Mouse (Mus musculus): ENCODE data around the gene E2f3.

The E2f3 gene

DNA sequence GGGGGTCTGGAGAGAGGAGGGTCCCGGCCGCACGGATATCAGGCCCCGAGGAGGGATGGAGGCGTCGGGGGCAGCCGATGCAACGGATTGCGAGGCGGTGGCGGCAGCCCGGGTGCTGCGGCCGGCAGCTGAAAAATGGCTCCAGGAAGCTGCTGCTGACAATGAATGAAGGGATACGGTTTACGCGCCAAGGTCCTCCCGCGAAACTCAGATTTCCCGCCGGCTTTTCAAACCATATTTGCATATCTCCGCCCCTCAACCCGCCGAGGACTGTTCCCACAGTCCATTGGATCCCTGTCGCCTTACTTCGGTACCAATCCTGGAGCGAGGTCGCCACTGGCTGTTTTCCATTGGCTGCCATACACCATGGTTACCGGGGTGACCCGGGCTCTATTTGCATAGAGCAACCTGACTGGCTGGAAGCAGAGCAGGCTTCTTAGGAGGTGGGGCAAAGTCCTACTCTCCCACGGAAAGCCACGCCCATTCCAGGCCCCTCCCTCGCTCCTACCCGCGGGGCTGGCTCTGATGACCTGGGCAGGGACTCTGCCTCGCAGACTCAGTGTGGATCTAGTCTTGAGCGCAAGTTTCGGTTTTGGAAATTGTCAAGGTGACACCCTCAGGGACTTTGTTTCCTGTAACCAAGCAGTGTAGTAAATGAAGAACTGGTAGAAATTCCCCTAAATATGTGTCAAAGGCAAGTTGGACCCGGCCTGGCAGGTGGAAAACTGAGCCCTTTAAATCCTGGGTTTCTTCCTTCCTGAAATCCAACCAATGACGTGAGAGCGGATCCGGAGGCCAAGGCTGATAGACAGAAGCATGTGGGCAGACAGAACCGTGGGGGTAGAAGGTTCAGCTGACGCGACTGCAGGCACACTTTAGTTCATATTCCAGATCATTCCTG, at the start of gene E2f3:
Gene E2f3, minus strand, starts transcription at position 209 of the 901 bp plus-strand sequence.
- ATAC-seq (ENCODE audit: insufficient number of reproducible peaks, low FRiP score, low TSS enrichment) = peak; percentile 96

DNA sequence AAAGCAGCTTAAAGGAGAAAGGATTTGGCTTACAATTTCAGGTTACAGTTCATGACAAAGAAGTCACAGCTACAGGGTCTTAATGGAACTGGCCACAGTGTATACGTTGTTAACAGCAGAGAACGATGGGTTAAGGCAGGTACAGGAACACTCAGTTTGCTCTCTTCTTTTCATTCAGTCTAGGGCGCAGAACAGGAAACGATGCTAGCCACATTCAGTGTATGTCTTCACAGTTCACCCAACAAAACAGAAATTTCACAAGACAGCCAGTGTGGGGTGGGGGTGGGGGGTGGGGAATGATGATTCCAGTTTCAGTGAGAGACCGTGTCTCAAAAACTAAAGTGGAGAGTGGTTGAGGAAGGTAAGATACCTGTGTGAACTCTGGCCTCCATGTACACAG, 48.7 kb upstream of the E2f3 start:
- ATAC-seq (ENCODE audit: insufficient number of reproducible peaks, low FRiP score, low TSS enrichment) = no peak

DNA sequence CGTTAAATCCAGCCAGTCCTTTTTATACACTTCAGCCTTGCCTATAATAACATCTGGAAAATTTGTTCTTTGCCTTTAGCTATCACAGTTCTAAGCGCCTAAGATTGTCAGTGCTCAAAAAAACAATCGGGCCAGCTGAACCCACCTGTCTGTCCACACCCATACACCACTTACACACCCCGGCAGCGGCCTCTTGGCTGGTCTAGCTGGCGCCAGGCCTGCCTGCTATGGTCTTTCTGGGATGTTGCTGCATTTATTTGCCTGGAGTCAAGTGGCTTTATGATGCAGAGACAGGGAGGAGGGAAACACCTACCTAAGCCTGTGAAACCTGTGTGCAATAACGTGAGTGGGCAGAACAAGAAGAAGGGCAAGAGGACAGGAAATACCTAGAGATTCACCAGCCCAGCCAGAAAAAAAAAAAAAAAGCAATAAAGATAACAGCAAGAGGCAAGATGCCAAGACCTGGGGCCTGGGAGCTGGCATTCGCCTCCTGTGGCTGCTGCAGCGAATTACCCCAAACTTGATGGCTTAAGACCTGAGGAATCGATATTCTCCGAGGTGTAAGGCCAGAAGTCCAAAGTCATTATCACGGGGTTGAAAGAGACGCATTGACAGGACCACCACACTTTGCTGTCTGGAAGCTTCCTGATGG, 45.9 kb upstream of the E2f3 start:
- ATAC-seq (ENCODE audit: insufficient number of reproducible peaks, low FRiP score, low TSS enrichment) = no peak

DNA sequence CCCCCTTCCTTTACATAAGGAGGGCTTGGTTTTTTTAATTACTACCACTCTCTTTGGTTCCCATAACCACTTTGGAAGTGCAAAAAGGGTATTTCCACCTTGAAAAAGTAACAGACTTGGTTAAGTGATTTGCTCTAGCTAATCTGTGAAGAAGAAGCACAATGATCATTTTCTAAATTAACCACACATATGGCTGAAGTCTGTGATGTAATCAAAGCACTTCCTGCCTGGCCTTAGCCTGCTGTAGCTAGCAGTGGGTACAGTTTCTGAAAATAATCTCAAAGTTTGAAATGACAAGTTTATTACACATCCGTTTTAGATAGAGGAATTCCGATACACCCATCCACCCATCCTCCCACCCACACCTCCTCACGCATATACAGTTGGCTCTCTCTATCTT, 42.0 kb upstream of the E2f3 start:
- ATAC-seq (ENCODE audit: insufficient number of reproducible peaks, low FRiP score, low TSS enrichment) = no peak

DNA sequence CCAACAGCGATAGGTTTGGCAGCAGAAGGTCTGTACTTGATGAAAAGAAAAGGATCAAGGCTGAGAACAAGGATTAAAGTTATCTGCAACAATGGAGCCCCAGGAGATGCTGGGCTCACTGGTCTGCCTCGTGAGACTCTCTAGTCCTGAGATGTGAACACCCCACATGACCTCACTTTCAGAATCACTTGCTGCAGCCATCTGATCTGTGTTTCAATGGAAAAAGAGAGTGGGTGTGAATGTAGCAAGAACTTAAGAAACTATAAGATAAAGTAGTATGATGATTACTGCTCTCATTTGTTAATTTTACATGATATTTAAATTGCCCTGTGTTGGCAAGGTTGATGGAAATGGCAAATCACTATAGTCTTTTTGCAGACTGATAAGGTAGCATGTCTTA, 36.6 kb upstream of the E2f3 start:
- ATAC-seq (ENCODE audit: insufficient number of reproducible peaks, low FRiP score, low TSS enrichment) = no peak

DNA sequence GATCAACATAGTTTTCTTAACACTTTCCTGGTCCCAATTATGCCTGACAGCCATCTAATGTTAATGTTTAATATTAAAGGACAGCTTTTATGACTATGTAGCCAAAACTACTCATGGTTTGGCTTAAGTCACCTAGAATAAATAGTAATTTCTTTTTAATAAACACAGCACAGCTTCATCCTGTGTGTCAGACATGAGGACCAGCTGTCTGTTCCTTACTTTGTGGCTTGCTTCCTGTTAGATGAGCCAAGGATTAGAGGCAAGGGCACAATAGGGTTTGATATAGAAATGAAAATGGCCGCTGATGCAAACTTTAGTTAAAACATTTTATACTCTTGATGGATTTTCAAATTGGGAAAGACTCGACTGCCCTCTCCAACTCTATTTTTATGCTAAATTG, 32.7 kb upstream of the E2f3 start:
- no peak for ATAC-seq (ENCODE audit: insufficient number of reproducible peaks, low FRiP score, low TSS enrichment)

DNA sequence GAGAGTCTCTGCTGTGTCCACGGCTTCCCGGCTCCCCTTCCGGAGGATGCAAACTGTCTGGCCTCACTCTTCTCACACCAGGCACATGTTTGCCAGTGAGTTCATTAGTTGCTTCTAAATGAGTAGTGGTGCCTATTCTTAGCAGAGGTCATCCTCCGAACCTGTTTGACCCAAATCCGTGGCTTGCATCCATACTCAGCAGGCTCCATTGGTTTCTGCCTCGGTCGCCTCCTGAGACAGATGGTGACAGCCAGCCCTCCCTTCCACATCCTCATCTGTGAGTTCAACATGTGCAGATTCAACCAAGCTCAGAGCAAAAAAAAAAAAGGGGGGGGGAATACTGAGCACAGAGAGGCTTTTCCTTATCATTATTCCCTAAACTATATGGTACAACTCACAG, 31.7 kb upstream of the E2f3 start:
- ATAC-seq (ENCODE audit: insufficient number of reproducible peaks, low FRiP score, low TSS enrichment) = no peak

DNA sequence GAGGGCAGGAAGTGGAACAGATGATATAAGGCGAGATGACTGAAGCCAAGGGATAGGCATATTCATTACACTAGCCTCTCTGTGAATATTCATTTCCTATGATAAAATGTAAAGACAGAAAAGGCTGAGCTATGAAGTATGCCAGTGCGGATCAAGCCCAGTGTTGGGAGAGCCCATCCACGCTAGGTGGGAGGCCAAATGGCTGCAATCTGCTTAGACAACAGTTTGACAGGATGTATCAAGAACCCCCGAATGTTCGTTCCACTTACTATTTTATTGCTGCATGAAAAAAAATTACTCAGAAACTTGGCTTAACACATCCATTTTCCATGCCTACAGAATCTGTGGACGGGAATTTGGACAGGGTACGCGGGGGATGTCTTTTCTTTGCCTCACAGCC, 28.7 kb upstream of the E2f3 start:
- no peak for ATAC-seq (ENCODE audit: insufficient number of reproducible peaks, low FRiP score, low TSS enrichment)

DNA sequence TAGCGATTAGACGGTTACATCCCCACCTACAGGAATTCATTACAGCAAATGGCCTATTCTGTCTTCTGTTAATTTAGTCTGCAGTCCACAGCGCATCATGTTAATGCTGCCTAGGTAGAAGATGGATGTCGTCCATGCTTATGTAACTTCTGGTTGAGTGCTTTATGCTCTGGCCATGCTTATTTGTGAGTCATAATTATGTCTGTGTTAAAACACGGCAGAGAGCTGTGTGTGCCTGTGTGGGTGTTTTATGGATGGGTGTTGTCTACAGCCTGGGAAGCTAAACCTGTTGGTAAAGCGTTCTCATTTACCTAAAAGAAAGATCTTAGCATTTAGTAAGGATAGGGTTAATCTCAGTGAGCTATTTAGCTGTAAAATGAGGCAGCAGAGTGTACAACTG, 26.4 kb upstream of the E2f3 start:
- ATAC-seq (ENCODE audit: insufficient number of reproducible peaks, low FRiP score, low TSS enrichment) = no peak

DNA sequence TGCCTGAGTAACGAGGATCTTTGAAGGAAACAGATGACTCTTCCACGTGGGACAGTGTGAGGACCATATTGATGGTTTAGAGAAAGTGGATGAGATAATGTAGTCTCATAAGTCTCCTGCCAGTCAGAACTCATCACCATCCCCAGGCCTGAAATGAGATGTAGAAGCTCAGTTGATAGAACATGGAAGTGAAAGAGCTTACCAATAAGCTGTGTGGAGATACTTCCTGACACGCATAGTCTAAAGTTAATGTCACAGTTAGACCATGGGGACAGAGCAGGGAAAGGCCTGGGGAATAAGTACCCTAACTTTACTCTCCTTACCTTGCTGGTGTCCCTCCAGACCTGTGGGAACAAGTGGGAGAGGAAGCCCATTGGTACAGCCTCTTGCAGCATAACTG, 22.9 kb upstream of the E2f3 start:
- no peak for ATAC-seq (ENCODE audit: insufficient number of reproducible peaks, low FRiP score, low TSS enrichment)

DNA sequence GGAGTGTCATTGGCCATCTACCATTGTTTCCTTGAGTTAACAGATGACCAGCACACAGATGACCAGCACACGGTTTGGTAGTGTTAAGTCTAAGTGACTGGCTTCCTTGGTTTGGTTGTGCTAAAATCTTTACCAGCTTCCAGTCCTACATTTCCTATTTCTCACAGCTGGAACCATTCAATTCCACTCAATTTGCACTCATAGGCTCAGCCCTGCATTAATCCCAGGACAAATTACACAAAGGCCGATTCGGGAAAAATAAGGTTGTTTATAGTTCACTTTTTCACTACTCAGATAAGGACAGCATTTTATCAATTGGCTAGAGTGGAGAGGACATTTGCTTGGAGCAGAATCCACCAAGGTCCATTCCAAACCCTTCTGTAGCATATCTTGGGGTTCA, 19.6 kb upstream of the E2f3 start:
- ATAC-seq (ENCODE audit: insufficient number of reproducible peaks, low FRiP score, low TSS enrichment) = no peak

DNA sequence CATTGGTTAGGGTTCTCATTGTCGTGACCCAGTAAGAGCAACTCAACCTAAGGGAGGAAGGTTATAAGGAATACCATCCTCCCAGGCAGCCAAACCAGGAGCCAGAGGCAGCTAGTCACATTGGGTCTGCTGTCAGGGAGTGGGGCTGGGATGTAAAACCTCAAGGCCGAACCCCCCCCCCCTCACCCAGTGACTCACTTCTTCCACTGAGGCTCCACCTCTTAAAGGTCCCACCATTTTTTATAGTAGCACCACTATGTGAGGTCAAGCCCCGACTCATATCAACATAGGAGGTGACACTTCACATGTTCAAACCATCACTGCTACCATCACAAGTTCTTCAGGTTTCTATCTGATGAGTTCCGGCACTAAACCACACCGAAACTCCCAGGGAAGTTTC, 19.0 kb upstream of the E2f3 start:
- ATAC-seq (ENCODE audit: insufficient number of reproducible peaks, low FRiP score, low TSS enrichment) = no peak

DNA sequence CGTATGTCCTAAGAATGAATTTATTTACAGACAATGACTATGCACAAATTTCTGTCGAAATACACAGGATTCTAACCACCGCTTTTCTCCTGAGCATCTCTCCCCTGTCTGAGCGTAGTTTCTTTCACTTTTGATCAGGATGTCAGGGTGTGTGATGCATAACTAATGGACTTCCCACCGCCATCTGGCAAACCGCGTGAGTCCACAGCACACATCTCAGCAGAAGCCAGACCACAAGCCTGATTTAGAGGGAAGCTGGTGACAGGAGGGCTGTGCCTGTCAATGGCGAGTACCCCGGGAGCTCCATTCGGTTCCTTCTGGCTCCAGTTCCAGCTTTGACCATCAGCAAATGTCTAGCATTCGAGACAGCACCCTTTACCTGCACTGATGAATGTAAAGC, 17.3 kb upstream of the E2f3 start:
- peak; percentile 96 for ATAC-seq (ENCODE audit: insufficient number of reproducible peaks, low FRiP score, low TSS enrichment)

DNA sequence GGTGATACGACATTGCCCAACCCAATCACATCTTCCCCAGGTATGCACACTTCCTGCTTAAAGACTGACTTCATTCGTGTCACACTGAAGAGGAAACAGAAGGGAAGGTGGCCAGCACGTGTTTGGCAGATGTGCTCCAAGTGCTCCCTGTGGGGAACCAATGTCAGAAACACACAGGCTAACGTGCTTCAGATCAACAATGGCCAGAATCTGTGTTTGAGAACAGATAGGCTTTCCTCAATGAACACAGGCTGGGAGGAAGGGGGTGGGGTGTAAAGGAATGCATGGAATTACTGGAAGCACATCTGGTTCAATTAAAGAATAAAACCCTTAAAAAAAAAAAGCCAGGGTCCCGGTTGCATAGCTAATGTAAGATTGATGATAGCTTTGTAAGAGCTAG, 15.2 kb upstream of the E2f3 start:
- ATAC-seq (ENCODE audit: insufficient number of reproducible peaks, low FRiP score, low TSS enrichment) = no peak

DNA sequence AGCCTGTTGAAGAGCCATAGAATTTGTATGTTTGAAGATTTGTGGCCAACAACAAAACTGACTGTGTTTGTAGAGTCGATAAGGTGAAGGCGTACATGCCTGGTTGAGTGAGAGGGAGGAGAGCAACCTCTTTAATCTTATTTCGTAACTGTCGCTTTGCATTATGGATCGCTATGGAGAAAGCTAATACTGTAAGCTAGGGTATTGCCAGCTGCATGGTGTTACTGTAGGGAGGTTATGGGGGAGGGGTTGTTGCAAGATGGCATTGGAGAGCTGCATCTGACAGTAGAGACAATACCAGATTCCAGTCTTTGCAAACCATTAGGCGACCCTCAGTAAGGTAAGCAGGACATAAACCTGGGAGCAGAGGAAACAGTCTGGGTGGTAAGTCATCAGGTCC, 2.1 kb upstream of the E2f3 start:
- no peak for ATAC-seq (ENCODE audit: insufficient number of reproducible peaks, low FRiP score, low TSS enrichment)

DNA sequence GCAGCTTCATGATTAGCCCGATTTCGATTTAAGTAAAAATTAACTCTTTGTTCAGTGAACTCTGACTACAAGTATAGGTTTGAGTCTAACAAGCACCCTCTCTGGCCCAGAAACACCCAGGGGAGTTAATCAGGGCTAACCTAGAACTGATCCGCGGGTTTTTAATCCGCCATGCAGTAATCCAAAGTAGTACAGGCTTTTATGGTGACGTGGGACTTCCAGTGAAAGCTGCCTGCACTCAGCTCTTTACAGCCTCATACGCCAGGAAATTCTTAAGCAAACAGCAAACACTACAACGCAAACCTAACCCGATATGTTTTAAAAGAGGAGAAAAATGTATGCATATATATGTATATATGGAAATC, 875 bp upstream of the E2f3 start:
- ATAC-seq (ENCODE audit: insufficient number of reproducible peaks, low FRiP score, low TSS enrichment) = no peak

DNA sequence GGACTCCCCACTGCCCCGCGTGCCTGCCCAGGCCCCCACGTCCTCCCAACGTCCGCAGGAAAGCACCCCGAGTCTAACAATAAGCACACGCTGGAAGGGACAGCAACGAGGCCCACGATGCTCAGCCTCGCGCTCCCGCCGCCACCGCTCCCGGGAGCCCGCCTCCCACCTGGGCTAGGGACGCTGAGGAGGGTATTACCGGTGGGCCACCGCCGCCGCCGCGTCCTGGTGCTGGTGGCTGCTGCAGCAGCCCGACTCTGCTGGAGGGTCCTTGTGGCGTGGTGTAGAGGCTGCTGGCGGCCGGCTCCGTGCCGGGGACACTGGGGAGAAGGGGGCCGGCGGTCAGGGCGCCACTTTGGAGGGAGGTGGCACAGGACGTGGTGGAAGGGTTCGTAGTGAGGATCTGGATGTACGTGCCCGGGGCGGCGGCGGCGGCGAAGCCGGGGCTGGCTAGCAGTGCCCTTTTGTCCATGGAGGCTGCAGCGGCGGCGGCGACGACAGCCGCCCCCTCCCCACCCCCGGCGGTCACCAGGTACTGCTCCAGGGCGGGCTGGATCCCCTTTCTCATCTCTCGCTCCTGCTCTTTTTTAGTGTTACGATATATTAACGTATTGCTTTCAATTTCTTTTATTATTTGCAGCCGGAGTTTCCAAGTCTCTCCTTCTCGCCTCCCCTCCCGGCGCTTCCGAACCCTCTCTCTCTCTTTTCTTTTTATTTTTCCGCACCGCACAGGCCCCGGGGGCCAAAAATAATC, 585 bp downstream of the E2f3 start:
- ATAC-seq (ENCODE audit: insufficient number of reproducible peaks, low FRiP score, low TSS enrichment) = no peak

DNA sequence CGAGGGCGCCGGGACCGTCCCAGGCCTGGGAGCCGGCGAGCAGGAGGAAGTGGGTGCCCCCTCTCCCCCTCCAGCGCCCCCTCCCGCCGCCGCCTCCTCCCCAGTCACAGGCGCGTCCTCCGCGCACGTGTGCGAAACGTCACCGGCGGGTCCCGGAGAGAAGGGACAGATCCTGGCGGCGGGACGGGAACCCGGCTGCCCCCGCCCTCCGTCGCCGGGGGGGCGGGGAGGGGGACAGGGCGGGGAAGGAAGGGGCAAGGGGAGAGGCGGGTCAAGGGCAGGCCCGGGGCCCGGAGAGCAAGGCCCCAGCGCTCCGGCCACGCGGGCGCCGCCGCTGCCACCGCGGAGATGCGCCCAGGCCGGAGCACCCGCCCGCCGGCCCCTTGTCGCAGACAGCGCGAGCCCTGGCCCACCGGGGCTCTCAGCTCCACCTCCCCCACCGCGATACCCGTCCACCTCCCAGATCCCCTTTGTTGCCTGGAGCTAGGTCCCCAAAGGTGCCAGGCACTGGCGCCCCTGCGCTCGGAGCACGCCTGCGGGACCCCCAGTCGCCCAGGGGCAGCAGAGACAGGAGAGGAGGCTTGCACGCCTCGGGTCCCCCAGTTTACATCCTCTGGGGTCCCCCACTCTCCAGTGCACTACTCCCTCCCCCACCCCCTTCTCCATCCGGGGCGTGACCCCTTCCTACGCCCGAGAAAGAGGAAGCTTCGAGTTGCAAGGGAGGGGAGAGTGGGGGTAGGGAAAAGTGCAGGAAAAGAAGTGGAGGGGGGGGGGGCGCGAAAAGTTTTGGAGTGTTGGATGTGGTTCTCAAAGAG, 1.4 kb downstream of the E2f3 start:
- ATAC-seq (ENCODE audit: insufficient number of reproducible peaks, low FRiP score, low TSS enrichment) = no peak

DNA sequence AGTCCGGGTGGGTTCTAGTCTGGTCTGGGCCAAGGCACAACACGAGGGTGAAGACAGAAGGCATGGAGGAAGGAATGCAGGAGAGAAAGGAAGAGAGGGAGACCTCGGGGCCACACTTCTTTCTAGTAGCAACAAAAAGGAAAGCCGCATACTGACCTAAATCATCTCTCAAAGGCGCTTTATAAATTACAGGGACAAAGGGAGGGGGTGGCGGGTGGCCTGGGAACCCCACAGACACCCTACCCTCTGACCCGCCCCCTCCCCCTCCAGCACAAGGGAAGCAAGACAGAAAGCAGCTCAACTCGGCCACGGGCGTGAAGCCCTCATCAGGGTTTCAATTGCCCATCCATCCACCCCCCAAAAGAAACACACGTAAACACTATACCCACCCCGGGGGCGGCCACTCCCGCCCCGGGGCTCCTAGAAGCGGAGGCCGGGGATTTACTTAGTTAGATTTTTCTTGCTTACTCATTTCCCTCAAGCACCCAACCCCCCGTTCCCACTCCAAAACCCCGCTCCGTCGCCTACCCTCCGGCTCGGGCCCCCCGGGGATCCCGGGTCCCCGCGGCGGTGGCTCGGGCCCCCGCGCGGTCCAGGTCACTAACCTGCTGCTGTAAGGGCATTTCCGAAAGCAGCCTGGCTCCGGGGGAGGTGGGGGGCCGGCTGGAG, 2.2 kb downstream of the E2f3 start:
- no peak for ATAC-seq (ENCODE audit: insufficient number of reproducible peaks, low FRiP score, low TSS enrichment)

DNA sequence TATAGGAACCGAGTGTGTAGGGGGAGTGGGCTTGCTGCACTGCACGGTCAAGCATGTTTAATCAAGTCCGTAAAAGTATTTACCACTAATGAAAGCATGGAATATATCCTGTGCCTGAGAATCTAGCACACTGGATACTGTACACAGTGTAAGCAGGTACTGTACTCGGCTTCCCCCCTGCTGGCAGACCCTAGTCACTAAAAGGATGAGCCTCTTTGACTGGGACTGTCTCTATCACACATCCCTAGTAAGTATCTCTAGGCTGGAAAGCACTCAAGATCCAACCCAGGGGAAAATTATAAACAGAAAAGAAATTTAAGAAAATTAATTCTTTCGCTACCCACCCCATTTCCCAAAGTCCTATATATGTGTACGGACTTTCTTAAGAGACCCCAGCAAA, 2.8 kb downstream of the E2f3 start:
- no peak for ATAC-seq (ENCODE audit: insufficient number of reproducible peaks, low FRiP score, low TSS enrichment)
